Mouse (Mus musculus) 3T3-L1 (cell line): ENCODE results near the gene Adgra3.
A peak's percentile ranks its signal among the peaks of the same experiment; 100 is the strongest.

ENCODE experiments used
- DNase-seq: peaks from one replicate; pipeline ENCODE4 v3.0.0-alpha.2; 2015; ENCODE audit warnings: low read depth, low spot score

Adgra3 gene

GRCm38 (mm10) chr5:50058421-50059286, at the start of gene Adgra3:
Gene Adgra3, minus strand, starts transcription at chr5:50059006.
- DNase-seq: peak; percentile 78

- DNase-seq: peak; percentile 14
Observed at GRCm38 (mm10) chr5:50083441-50083840, 24.6 kb upstream of the Adgra3 start.

DNA sequence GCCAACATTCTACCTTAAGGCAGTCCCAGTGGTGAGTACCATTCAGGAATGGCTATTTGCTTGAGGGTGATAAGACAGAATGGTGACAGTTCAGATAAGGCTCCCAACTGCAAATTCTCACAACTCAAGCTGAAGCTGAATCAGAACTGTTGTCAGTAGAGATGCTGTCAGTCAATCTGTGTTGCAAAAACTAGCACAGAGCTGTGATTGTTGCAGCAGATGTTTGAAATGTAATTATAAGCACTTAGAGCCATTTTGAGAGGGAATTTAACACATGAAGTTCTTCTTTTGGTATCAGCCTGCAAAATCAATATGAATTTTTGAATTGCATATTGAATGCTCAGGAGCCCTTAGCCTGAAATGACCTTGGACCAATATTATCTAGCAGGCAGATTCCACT, 15.4 kb upstream of the Adgra3 start:
- DNase-seq: no peak

GRCm38 (mm10) chr5:50064236-50064635, 5.4 kb upstream of the Adgra3 start:
- no peak for DNase-seq

DNA sequence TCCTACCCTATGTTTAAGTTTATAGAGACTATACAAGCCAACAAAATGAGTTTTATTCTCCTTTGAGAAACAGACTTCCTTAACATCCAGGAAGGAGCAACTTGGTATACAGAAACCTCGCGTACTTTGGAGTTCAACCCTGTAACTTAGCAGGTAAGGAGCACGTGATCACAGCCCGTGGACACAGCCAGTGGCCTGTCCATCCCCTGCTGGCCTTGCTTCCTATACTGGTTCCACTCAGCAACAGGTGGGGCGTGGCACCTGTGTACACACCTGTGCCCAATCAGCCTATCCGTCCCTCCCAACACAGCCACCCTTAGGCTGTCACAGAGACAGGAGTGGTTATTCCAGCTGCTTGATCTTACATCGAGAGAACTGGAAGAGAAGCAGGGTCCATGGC, 780 bp upstream of the Adgra3 start:
- DNase-seq: no peak

- peak; percentile 65 for DNase-seq
Observed at GRCm38 (mm10) chr5:50057612-50058420, 990 bp downstream of the Adgra3 start.

DNA sequence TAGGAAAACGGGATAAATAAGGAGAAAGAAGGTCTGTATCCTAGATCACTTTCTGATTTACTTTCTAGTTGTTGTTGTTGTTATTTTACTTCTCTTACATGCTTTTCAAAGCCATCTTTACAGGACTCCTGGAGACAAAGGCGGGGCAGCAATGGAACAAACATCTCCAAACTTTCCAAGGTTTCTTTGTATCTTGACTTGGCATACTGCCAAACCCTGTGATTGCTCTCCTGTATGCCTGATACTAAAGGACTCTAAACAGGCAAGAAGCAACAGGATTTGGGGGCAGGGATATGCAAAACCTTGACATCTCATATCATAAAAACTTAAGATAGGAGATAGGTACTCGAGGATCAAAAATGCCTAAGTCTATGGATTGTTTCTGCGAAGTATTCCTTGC, 6.3 kb downstream of the Adgra3 start:
- no peak for DNase-seq

DNA sequence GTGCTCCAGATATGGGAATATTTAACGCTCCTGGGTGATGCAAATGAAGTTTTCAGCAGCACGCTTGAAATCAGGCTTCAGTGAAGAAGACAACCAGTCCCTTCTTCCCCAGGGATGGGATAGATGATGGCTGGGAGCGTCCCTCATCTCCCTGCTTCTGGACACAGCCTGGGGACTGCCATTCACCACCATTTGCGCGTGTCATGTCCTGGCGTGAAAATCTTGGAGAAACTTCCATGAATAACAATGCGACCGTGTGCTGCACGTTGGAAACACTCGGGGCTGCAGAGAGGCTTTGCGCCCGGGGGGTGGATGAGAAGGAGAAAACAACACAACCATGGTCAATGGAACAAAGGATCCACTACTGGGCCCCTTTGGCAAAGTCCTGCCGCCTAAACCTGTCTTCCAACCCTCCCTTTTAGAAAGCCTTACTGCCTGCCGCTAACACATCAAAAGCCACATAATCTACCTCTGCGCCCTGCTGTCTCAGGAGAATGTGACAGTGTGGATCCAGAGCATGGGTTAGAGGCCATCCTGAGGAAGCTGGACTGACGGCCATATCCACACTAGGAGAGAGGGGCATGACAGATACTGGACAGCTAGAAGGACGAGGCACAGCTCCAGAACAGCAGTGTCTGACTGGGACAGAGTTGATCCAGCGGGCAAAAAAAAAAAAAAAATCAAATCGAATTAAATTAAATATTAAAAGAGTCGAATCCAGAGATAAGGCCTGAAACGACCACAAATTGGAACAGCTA, 8.0 kb downstream of the Adgra3 start:
- DNase-seq: no peak

DNA sequence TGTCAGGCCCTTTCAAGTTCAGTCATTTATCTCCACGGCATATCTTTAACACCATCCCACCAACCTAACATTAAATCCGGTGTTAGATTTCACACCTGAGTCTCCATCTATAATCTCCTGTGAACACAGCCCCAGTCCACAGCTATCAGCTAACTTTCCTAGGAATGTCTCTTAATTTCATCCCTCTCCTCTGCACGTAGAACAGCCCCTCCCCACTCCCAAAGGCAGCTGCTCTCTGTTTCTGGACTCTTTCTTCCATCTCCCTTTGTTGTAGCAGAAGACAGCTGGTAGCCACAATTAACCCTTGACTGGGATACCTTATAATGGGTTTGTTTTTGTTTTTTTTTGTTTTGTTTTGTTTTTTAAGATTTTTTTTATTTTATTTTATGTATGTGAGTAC, 8.8 kb downstream of the Adgra3 start:
- DNase-seq: no peak

DNA sequence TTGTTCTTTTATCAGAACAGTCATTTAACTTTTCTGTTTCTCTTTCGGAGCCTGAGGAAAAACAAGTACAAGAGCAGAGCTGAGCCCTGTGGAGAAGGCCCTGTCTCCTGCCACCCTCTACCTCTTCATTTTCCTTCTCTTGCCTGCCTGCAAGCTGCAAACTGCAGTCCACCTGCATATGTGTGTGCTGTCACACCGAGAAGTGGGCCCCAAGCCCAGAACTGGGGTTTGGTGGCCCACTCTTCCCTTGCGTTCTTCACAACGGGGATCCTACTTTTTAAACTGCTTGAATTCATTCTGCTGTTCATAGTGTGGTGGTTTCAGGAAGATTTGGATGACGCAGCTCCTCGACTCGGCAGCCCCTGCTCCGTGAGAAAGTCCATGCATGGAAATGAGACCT, 9.3 kb downstream of the Adgra3 start:
- no peak for DNase-seq

GRCm38 (mm10) chr5:50048960-50049359, 9.8 kb downstream of the Adgra3 start:
- DNase-seq: no peak

DNA sequence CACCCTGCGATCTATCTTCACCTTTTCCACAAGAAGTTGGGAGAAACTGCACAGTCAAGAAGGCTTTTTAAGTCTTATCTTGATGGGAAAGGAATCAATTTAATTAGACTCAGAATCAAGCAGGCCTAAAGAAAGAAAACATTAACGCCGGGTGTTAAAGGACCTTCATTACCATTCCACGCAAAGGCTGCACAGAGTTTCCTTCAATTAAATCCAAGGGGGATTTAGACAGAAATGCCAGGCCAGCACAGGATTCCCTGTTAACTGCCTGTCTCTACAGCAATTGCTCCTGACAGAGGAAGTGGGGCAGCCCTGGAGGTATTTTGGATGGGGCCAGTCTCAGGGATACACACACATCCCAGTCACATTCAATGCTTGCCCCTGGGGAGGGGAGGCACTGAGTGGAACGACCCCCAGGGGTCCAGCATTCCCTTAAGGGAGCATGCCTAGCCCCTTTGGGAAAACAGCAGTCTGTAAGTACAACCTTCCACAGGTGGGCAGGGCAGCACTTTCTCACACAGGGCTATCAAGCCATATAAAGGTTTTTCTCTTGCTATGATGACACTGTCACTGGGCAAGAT, 10.4 kb downstream of the Adgra3 start:
- DNase-seq: no peak

- DNase-seq: no peak
Observed at GRCm38 (mm10) chr5:50045180-50045579, 13.6 kb downstream of the Adgra3 start.

DNA sequence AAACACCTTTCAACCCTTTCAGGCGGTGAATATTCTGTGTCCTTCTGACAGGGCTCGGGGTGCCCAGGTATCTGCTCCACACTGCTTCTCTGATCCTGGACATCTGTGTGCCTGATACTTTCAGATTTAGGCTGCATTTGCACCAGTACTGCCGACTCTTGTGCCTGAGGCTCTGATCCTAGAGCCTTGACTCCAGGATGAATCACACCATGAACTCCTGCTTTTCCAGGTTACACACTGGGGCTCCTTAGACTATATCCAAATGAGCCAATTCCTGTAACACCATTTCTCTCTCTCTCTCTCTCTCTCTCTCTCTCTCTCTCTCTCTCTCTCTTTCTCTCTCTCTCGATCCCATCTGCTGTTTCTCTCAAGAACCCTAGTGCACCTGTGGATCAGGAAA, 15.1 kb downstream of the Adgra3 start:
- DNase-seq: peak; percentile 58

DNA sequence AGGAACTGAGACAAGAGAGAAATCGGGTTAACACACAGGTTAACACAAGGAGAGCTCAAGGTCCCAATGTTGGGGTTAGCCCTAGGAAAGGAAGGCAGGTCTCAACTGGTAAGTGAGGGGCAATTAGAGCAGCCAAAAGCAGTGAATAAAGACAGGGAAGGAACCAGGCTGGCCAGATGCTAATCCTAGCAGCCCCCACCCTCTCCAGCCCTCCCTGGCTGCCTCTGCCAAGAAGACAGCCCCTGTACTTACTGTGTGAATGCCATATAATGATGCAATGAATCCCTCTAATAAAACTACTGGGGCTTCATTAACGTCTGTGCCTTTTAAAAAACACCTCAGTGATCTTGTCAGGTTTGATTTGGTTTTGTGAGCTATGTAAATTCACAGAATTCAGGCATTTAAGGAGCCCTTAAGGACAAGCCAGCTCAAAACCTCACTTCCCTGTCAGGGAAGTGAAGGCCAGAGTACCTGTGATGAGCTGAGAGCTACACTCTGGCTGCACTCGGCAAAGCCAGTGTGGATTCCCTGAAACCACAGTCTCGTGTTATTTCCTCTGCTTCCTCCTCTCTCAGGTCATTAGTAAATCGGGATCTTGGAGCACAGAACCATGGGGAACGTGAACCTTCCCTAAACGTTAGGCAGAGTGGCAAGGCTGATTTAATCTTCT, 16.4 kb downstream of the Adgra3 start:
- DNase-seq: no peak

- DNase-seq: no peak
Observed at GRCm38 (mm10) chr5:50039521-50039920, 19.3 kb downstream of the Adgra3 start.

DNA sequence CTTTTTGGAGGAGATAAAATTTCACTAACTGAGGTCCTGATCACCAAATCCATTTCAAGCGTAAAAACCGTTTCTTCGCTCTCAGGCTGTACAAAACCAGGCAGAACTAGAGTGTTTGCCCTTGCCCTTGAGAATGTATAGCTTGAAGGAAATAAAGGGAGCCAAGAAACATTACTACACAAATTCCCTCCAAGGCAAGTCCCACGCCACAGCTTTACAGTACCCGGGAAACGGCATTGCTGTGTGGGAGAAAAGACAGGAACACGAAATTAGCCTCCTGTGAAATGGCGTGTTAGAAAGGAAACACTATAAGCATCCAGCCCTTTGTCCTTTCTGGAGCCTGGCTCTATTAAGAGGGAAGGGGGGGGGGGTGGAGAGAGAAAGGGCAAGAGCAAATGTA, 21.1 kb downstream of the Adgra3 start:
- DNase-seq: no peak

- DNase-seq: no peak
Observed at GRCm38 (mm10) chr5:50034900-50035514, 23.8 kb downstream of the Adgra3 start.

DNA sequence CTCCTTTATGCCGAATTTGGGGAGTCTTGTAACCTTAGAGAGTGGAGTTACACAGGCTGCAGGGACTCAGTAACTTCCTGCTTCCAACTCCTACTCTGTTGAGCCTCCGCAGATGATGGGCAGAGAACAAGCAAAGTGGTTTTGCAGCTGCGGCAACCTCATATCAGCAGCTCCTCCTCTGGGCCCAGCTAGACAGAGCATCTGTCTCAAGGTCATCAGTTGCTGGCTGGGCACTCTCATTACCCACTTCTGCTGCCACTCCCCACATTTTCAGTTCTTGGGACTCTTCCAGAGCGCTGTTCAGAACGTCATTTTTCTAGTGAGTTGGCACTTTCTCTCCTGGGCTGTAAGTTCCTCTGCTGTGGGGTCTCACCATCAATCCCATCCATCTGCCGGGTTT, 24.6 kb downstream of the Adgra3 start:
- DNase-seq: no peak

- no peak for DNase-seq
Observed at GRCm38 (mm10) chr5:50033660-50034059, 25.1 kb downstream of the Adgra3 start.

DNA sequence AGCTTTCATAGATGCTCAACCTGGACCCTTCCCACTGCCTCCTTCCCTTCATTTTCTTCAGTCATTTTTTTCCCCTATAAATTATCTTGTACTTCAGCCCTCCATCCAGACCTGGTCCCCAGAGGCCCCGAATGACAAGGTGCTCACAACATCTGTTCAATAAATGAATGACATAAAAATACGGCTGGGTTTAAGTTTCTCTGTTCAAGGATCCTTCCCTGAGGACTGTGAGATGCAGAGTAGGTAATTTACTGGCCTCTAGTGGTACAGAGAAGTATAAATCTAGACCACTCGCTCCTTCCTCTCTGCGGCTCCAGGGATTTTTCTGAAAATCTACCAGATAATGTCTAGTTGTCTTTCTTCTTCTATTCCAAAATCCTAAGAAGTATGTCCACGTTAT, 26.5 kb downstream of the Adgra3 start:
- DNase-seq: peak; percentile 46
